Mouse (Mus musculus) layer of hippocampus, postnatal 14 days (tissue): ENCODE results near the gene Il17a. TPM values are rescaled to one million over a fixed set of nuclear protein-coding genes. Genes with fewer than 3 reads are reported as not detected.
"Not testable (repeated sequence)": the region's sequence is repeated elsewhere in the genome, so short reads cannot be mapped to it uniquely, and the experiment has no call there.

Experiments
- DNase-seq, 2 experiments: peaks; one replicate each; pipeline ENCODE4 v3.0.0; 2021 to 2022; ENCODE audit warnings: low spot score in 2 of 2, mixed read lengths in 1 of 2
- long read RNA-seq, 2 experiments: library from polyadenylated mRNA; stranded (forward); transcript quantifications; one replicate each; pipeline ENCODE4 v2.0.0; 2021
- total RNA-seq, 2 experiments: library from RNA; stranded (reverse); gene quantifications; 2 replicates each; pipeline ENCODE4 v1.2.3; 2021

Il17a gene
- total RNA-seq: not detected
- long read RNA-seq, experiment 1: 0 reads
- long read RNA-seq, experiment 2: 0 reads

- no peak for DNase-seq
Measured at GRCm38 (mm10) chr1:20730903-20731302, at the start of gene Il17a. TSS of gene Il17a (plus strand) at chr1:20730905.

- no peak for DNase-seq
Measured at GRCm38 (mm10) chr1:20682849-20683248, 47.9 kb upstream of the Il17a start.

- DNase-seq: no peak
Measured at GRCm38 (mm10) chr1:20683386-20683785, 47.3 kb upstream of the Il17a start.

- no peak for DNase-seq
Measured at GRCm38 (mm10) chr1:20683853-20684252, 46.9 kb upstream of the Il17a start.

- no peak for DNase-seq
Measured at GRCm38 (mm10) chr1:20684403-20684802, 46.3 kb upstream of the Il17a start.

DNA sequence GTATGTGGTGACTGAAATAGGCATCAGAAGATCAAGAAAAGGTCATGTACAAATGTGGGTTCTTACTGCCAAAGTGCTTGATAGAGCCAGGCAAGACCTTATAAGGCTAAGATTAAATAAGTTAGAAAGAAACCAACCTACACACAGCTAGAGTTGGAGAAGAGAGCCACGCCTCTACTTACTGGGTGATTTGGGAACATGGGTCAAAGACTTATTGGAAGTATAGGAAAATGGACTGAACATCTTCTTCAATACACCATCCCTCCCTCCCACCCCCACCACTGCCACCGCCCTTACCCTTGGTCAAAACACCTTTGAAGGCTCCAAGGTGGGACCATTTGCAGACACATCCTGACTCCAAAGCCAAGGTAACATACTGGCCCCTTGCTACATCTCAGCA lies 45.3 kb upstream of the Il17a start:
- no peak for DNase-seq

- DNase-seq: no peak
Measured at GRCm38 (mm10) chr1:20685907-20686306, 44.8 kb upstream of the Il17a start.

DNA sequence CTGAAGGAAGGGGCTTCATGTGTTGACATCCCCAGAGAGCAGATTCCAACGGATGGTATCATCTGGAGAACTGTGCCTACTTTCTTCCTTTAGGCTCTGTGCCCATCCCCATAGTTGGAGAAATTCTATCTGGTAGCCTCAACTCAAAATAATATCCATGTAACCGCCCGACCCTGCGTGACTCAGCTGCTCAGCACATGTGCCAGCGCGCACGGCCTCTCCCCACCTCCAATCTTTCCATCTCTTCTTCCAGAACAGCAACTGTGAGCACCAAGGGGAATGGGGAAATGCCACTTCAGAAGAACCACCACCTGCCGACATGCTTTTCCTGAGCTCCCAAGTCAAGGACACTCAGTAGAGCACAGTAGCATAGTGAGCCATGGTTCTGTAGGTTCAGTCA lies 39.4 kb upstream of the Il17a start:
- no peak for DNase-seq

DNA sequence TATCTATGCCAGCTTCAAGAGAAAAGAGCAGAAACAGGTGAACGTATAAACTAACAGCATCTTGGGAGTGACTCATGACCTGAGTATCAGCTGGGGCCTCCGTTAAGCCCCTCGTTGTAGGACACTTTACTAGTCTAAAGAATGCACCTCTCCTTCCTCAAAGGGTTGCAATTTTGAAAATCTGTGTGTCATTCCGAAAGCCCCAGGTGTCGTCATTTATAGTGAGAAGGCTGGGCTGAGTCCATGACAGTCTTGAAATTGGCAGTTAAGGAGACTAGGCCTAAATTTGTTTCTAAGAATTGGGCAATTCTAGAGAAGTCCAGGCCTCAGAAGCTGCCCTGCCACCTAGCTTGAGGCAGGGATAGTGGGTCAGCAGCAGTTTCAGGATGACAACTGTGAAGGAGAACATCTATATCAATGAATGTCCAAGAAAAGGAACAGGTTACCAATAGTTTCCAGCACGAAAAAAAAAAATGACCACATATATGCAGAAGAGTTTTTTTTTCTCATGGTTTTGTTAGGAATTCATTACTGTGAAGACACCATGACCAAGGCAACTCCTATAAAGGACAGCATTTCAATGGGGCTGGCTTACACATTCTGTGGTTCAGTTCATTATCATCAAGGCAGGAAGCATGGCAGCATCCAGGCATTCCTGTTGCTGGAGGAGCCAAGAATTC lies 36.9 kb upstream of the Il17a start:
- DNase-seq: no peak

DNA sequence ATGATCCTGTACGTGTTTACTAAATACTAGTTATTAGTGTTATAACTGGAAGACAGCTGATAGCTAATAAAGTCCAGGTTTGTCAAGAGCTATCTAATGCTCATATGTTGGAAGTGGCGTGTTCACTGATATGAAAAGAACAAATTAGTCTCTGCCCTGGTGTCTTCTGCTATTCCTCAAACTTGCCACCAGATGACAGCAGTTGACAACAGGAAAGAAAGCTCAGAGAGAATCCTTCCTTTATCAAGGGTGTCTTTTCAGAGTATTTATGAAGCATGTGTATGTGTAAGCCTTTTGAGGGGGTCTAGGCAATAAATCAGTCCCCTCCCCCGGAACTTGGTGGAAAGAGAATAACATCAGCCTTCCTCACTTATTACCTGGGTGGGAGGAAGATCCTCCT lies 30.7 kb upstream of the Il17a start:
- DNase-seq: peak in 1 of 2 experiments; percentile 42

DNA sequence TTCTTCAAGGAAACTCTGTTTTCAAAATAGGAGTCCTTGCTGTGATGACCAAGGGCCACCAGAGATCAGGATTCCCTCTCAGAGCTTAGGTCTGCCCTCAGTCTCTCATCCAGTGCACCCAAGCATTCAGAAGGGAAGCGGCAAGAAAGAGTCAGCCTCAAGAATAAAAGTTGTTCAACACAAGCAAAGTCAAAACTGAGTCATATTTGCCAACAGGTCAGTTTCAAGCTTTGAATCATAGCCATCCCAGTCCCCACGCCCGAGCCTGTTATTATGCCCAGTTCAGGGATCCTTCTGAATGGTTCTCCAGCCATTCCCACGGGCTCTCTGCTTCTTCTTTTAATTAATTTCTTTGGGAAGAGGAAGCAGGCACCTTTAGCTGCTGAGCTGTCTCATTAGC lies 5.9 kb downstream of the Il17a start:
- DNase-seq: no peak

DNA sequence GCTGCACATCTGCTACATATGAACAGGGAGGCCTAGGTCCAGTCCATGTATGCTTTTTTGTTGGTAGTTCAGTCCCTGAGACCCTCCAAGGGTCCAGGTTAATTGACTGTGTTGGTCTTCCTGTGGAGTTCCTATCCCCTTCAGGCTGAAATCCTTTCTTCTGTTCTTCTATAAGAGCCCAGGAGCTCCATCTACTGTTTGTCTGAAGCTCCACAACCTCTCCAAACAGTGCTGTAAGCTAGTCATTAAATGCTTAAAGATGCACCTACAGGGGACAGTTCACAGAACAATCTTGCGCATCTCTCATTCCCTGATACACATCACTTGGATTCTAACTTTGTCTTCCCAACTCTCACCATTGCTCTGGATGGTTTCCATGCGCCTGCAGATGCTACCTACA lies 7.8 kb downstream of the Il17a start:
- no peak for DNase-seq

GRCm38 (mm10) chr1:20740496-20740998 lies 9.8 kb downstream of the Il17a start:
- no peak for DNase-seq

DNA sequence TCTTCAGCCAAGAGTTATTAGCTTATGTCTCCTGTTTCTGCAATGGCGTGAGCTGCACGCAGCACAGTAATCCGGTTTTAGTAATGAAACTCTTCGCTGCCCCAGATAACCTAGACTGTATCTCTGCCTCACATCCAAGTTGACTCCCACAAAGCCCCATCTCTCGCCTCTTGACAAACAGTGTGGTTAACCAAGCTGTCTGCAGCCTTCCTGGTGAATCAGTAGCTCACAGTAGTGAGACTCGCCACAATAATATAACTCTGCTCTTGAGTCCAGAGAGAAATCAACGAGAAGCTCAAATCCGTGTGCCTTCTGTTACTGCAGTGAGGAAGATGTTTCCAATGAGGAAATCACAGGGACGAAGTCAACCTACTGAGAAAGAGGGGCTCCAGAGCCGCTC lies 23.7 kb downstream of the Il17a start:
- no peak for DNase-seq

GRCm38 (mm10) chr1:20757586-20757985 lies 26.9 kb downstream of the Il17a start:
- no peak for DNase-seq

DNA sequence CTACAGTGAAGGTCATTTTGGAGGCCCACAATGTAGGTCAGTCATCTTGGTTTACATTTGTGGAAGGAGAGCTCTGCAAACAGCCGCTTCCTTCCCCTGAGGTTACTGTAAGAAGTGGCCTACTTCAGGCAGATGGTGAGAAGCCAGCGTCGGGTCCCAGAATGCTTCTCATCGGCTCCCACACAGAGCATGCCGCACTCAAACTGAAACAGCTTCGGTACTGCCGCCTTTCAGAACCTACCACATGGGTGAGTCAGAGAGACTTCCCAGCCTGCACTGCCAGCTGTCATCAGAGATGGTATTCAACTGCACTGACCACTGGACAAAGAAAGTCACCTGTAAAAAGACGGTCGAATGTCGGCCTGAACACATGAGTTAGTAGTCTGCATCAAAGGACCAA lies 29.1 kb downstream of the Il17a start:
- DNase-seq: peak; percentile 5 to 18

DNA sequence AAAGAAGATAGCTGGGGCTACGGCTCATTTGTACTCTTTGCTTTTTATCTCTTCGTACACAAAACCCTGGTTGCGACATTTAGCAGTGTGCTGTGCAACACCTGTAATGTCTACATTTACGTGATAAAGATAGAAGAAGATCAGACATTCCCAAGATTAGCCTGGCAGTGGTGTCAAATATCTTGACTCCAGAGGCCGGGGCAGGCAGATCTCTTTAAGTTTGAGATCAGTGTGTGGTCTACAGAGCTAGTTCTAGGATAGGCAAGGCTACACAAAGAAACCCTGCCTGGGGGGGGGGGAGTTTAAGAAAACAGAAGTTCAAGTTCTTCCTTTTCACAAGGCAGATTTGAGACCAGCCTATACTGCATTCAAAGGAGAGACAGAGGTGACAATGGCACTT lies 29.6 kb downstream of the Il17a start:
- no peak for DNase-seq

- DNase-seq: no peak
Measured at GRCm38 (mm10) chr1:20761411-20761810, 30.7 kb downstream of the Il17a start.

- no peak for DNase-seq
Measured at GRCm38 (mm10) chr1:20766526-20766925, 35.8 kb downstream of the Il17a start.

DNA sequence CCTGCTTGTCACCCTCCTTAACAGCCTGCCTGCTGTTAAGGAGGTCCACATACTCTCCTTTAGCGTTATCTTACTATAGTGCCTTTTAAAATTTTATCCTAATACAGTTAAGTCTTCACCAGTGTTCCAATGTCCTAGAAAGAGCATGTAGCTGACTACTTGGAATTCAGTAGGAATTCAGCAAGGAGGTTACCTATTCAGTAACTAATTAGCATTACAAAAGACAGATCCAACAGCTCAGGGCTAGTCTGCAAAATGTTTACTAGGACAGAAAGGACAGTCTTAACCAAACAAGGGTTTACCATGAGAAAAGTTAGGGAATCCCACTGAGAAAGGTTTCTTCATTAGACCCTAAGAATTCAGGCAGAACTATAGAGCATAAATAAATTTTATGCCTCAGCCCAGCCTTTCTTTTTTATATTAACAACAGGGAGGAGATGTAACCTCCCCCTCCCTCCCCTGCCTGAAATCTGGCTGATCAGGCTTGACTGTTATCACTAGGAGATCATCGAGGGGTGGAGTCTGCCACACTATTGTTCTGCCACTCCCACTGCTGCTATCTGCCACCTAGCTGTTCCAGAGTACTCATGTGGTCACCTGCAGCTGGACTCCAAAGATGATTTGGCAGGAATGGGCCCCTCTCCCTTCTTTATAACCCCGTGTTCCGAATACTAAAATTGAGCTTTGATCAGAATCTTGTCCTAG lies 43.5 kb downstream of the Il17a start:
- not testable (repeated sequence) for DNase-seq

GRCm38 (mm10) chr1:20778366-20778765 lies 47.7 kb downstream of the Il17a start:
- no peak for DNase-seq
